Mouse (Mus musculus): Measurements from ENCODE around the gene Slc25a31.

DNA sequence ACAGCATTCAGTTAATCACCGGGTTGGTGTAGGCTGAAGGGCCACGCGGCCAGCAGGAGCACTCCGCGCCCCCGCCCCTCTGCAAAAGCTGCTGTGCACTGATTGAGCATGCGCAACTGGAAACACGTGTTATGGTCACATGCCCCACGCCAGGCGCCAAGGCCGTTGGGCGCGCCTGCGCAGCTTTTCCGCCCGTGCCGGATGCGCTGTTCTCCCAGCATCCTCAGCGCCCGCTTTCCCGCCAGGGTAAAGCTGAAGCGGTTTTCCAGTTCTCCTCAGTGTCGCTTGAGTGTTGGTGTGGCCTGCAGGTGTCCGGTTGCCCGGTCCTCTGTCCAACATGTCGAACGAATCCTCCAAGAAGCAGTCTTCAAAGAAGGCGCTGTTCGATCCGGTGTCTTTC lies at the start of gene Slc25a31:
- TF ChIP-seq POLR2A (IDR thresholded peaks at IDR 0.05; ENCODE audit: low read depth, low read length) (no peak), CTCF (conservative IDR thresholded peaks at IDR 0.05 in 1 of 2, IDR thresholded peaks at IDR 0.05 in 1 of 2; ENCODE audit: low read depth in 2 of 2, low read length in 2 of 2) (no peak), NELFE (IDR thresholded peaks at IDR 0.05; ENCODE audit: low read depth, low read length) (no peak), TBP (conservative IDR thresholded peaks at IDR 0.05; ENCODE audit: low read depth, low read length) (no peak), USF2 (conservative IDR thresholded peaks at IDR 0.05; ENCODE audit: low read depth, low read length) (no peak), ZMIZ1 (IDR thresholded peaks at IDR 0.05; ENCODE audit: low read depth, low read length) (no peak), MAX (IDR thresholded peaks at IDR 0.05; ENCODE audit: low read length) (no peak), HCFC1 (IDR thresholded peaks at IDR 0.05; ENCODE audit: low read depth, low read length) (no peak), EP300 (IDR thresholded peaks at IDR 0.05; ENCODE audit: low read length) (no peak), BHLHE40 (IDR thresholded peaks at IDR 0.05; ENCODE audit: low read depth, low read length) (no peak), USF1 (IDR thresholded peaks at IDR 0.05; ENCODE audit: low read depth, low read length) (no peak), JUN (IDR thresholded peaks at IDR 0.05; ENCODE audit: insufficient read depth, low read depth, low read length) (no peak), UBTF (IDR thresholded peaks at IDR 0.05; ENCODE audit: low read depth, low read length) (no peak)
